Comparison of ENCODE assay signal across 24 mouse cellular contexts in genomic region chr7:45462325-45462724, GRCm38 (mm10). TPM values are rescaled to one million over a fixed set of nuclear protein-coding genes. Genes with fewer than 3 reads are reported as not detected.
DNase-seq lines count a peak whose midpoint lies in the region; ATAC-seq and TF ChIP-seq lines count a peak whose summit lies in the region.
"Had no signal": no experiment of that assay in that cellular context is flagged by ENCODE, and none has a peak within 500 bp of the region (broad histone marks: within the 10 kb centered on the region; RNA-seq: fewer than 3 reads in every experiment).

No protein-coding gene starts in this region.

- H3K4me1 ChIP-seq in liver, embryonic 13.5 days (replicated peaks): peaks cover 82% of the 10 kb centered on the region
- peaks cover 45% of the 10 kb centered on the region for H3K4me1 ChIP-seq in liver, embryonic 11.5 days (replicated peaks; ENCODE audit: control insufficient read depth, insufficient read depth, low read length)
- peaks cover 12% of the 10 kb centered on the region for H3K4me1 ChIP-seq in embryonic fibroblast, embryonic 13.5 days (ENCODE audit: control insufficient read depth, insufficient read depth, low read length)
- H3K4me1 ChIP-seq in midbrain, embryonic 10.5 days: peaks cover 58% of the 10 kb centered on the region

- DNase-seq in liver, embryonic 13.5 days: no peak
- no peak for DNase-seq in liver, embryonic 11.5 days (ENCODE audit: low spot score)
- DNase-seq in ES-CJ7 (ENCODE audit: low read depth, low spot score): peak; percentile 63
- no peak for DNase-seq in kidney, postnatal 36 days
- DNase-seq in midbrain, embryonic 10.5 days (ENCODE audit: low spot score): no peak
- DNase-seq: adrenal gland, postnatal 25 days; cerebellum, adult 11-12 months; cerebellum, postnatal 25 days; embryo, embryonic 11 days; heart, postnatal 14 days; layer of hippocampus, postnatal 36 days; lung, adult 18-20 months; right cerebral cortex, adult 18-20 months had no signal

- ATAC-seq in liver, embryonic 13.5 days (ENCODE audit: low read depth): no peak
- no peak for ATAC-seq in liver, embryonic 11.5 days (replicated peaks; ENCODE audit: low FRiP score)
- ATAC-seq: CD4-positive, CD25-positive, alpha-beta regulatory T cell, adult 4 months; forebrain, embryonic 16.5 days; inflammation-experienced regulatory T-cells, adult 6 months had no signal

- H3K79me2 ChIP-seq in myocyte (ENCODE audit: control insufficient read depth, insufficient read depth): peaks cover 54% of the 10 kb centered on the region

- H3K27ac ChIP-seq in liver, embryonic 13.5 days: peak overlapping the region; percentile 98
- no peak overlapping the region for H3K27ac ChIP-seq in liver, embryonic 11.5 days (ENCODE audit: low read depth, low read length)
- H3K27ac ChIP-seq in embryonic fibroblast, embryonic 13.5 days (ENCODE audit: insufficient read depth, low read length): peak overlapping the region; percentile 73
- no peak overlapping the region for H3K27ac ChIP-seq in midbrain, embryonic 10.5 days (replicated peaks)

- no peaks in the 10 kb centered on the region for H3K9me3 ChIP-seq in liver, embryonic 13.5 days (replicated peaks)
- H3K9me3 ChIP-seq in liver, embryonic 11.5 days (ENCODE audit: control insufficient read depth, low read length): no peaks in the 10 kb centered on the region
- H3K9me3 ChIP-seq in midbrain, embryonic 10.5 days (replicated peaks): no peaks in the 10 kb centered on the region
- H3K9me3 ChIP-seq: heart, embryonic 10.5 days; hindbrain, embryonic 13.5 days; neural tube, embryonic 13.5 days had no signal

- H3ac ChIP-seq in myocyte (ENCODE audit: control insufficient read depth, insufficient read length): no peak overlapping the region

- no peak overlapping the region for H3K9ac ChIP-seq in liver, embryonic 13.5 days
- no peak overlapping the region for H3K9ac ChIP-seq in liver, embryonic 11.5 days (ENCODE audit: low read depth, low read length)

- no peak for TF ChIP-seq CTCF in embryonic fibroblast, embryonic 13.5 days (IDR thresholded peaks at IDR 0.05; ENCODE audit: borderline replicate concordance, insufficient read depth, low read length)

- H3K27me3 ChIP-seq in liver, embryonic 13.5 days: no peaks in the 10 kb centered on the region
- no peaks in the 10 kb centered on the region for H3K27me3 ChIP-seq in liver, embryonic 11.5 days (replicated peaks; ENCODE audit: control insufficient read depth, insufficient read depth, low read length)
- no peaks in the 10 kb centered on the region for H3K27me3 ChIP-seq in myocyte (ENCODE audit: control insufficient read depth, insufficient read depth, insufficient read length)
- no peaks in the 10 kb centered on the region for H3K27me3 ChIP-seq in midbrain, embryonic 10.5 days (ENCODE audit: low read depth, poor library complexity, severe bottlenecking)
- H3K27me3 ChIP-seq: hindbrain, embryonic 13.5 days; neural tube, embryonic 13.5 days had no signal

- H3K4me2 ChIP-seq in liver, embryonic 13.5 days: no peak overlapping the region
- H3K4me2 ChIP-seq in liver, embryonic 11.5 days: no peak overlapping the region
- H3K4me2 ChIP-seq in myocyte (ENCODE audit: low read depth): peak overlapping the region; percentile 31
- H3K4me2 ChIP-seq: hindbrain, embryonic 13.5 days; midbrain, embryonic 11.5 days; neural tube, embryonic 13.5 days had no signal

- peaks cover 56% of the 10 kb centered on the region for H3K36me3 ChIP-seq in liver, embryonic 13.5 days
- peaks cover 31% of the 10 kb centered on the region for H3K36me3 ChIP-seq in liver, embryonic 11.5 days (ENCODE audit: control insufficient read depth, insufficient read depth, low read length)
- H3K36me3 ChIP-seq in myocyte (ENCODE audit: control insufficient read depth, insufficient read depth): peaks cover 37% of the 10 kb centered on the region
- H3K36me3 ChIP-seq in midbrain, embryonic 10.5 days: peaks cover 66% of the 10 kb centered on the region

- no peak for TF ChIP-seq POLR2A in embryonic fibroblast, embryonic 13.5 days (IDR thresholded peaks at IDR 0.05; ENCODE audit: low read depth, low read length)
- no peak for TF ChIP-seq POLR2A in myocyte (IDR thresholded peaks at IDR 0.05; ENCODE audit: insufficient read length, low read depth)

- H3K4me3 ChIP-seq in liver, embryonic 13.5 days (replicated peaks): no peak overlapping the region
- no peak overlapping the region for H3K4me3 ChIP-seq in liver, embryonic 11.5 days (ENCODE audit: low read depth, low read length)
- no peak overlapping the region for H3K4me3 ChIP-seq in embryonic fibroblast, embryonic 13.5 days (ENCODE audit: insufficient read depth, low read length)
- no peak overlapping the region for H3K4me3 ChIP-seq in myocyte
- no peak overlapping the region for H3K4me3 ChIP-seq in midbrain, embryonic 10.5 days
- H3K4me3 ChIP-seq: heart, embryonic 10.5 days; hindbrain, embryonic 13.5 days; neural tube, embryonic 13.5 days had no signal

- 88% methylated on average over 4 of the region's 4 CpGs for WGBS in liver, embryonic 13.5 days (ENCODE audit: insufficient replicate concordance)
- WGBS in liver, embryonic 11.5 days: 93% methylated on average over 4 of the region's 4 CpGs
- 90% methylated on average over 4 of the region's 4 CpGs for WGBS in midbrain, embryonic 10.5 days

TF ChIP-seq in myocyte, 11 proteins besides CTCF, POLR2A, EP300 and RAD21:
- TF ChIP-seq MYOD1 (IDR thresholded peaks at IDR 0.05; ENCODE audit: control insufficient read depth in 1 of 3, insufficient read length in 2 of 3, low read depth in 2 of 3) (no peak), TCF12 (IDR thresholded peaks at IDR 0.05; ENCODE audit: insufficient read depth, poor library complexity, severe bottlenecking) (no peak), TCF3 (IDR thresholded peaks at IDR 0.05; ENCODE audit: insufficient read length, low read depth) (no peak), MYOG (IDR thresholded peaks at IDR 0.05; ENCODE audit: control insufficient read depth in 1 of 3, insufficient read depth in 1 of 3, insufficient read length in 2 of 3, low read depth in 2 of 3) (no peak), SRF (IDR thresholded peaks at IDR 0.05; ENCODE audit: control insufficient read depth, insufficient read length, low read depth) (no peak), CEBPB (IDR thresholded peaks at IDR 0.05; ENCODE audit: insufficient read depth, poor library complexity, severe bottlenecking) (no peak), REST (IDR thresholded peaks at IDR 0.05; ENCODE audit: insufficient read depth, insufficient read length) (no peak), MAX (IDR thresholded peaks at IDR 0.05; ENCODE audit: low read depth) (no peak), POLR2AphosphoS2 (IDR thresholded peaks at IDR 0.05; ENCODE audit: insufficient read length, low read depth) (no peak), USF1 (IDR thresholded peaks at IDR 0.05; ENCODE audit: low read depth) (no peak), E2F4 (IDR thresholded peaks at IDR 0.05; ENCODE audit: insufficient read depth) (no peak)

RNA-seq across cellular contexts. Expression of gene Ftl1, which starts 2.6 kb away (rescaled TPM):
- polyA plus RNA-seq in liver, embryonic 13.5 days (2015; fragmentation: Nextera tagmentation; extraction: Ambion mirVana): 7,621 and 8,262 TPM in 2 replicates
- 6,297 and 6,318 TPM in 2 replicates for polyA plus RNA-seq in liver, embryonic 11.5 days (2014; fragmentation: Nextera tagmentation; extraction: Ambion mirVana)
- polyA plus RNA-seq in embryonic fibroblast, embryonic 13.5 days (2011; ENCODE audit: insufficient read length, low read depth, missing spikeins): 3,506 and 4,699 TPM in 2 replicates
- 2,413 TPM for polyA plus RNA-seq in myocyte (2012; fragmentation: generic; extraction: Trizol)
- polyA plus RNA-seq in midbrain, embryonic 10.5 days (2016; fragmentation: Nextera tagmentation; extraction: Ambion mirVana): 5,695 and 6,139 TPM in 2 replicates

RNA-seq across cellular contexts. Expression of gene Bax, which starts 4.4 kb away (rescaled TPM):
- 104 and 106 TPM in 2 replicates for polyA plus RNA-seq in liver, embryonic 13.5 days (2015; fragmentation: Nextera tagmentation; extraction: Ambion mirVana)
- polyA plus RNA-seq in liver, embryonic 11.5 days (2014; fragmentation: Nextera tagmentation; extraction: Ambion mirVana): 190 and 212 TPM in 2 replicates
- polyA plus RNA-seq in embryonic fibroblast, embryonic 13.5 days (2011; ENCODE audit: insufficient read length, low read depth, missing spikeins): 218 and 278 TPM in 2 replicates
- polyA plus RNA-seq in myocyte (2012; fragmentation: generic; extraction: Trizol): 249 TPM
- polyA plus RNA-seq in midbrain, embryonic 10.5 days (2016; fragmentation: Nextera tagmentation; extraction: Ambion mirVana): 240 and 265 TPM in 2 replicates

RNA-seq across cellular contexts. Expression of gene Tulp2, which starts 19.4 kb away (rescaled TPM):
- 0.80 and 0.87 TPM in 2 replicates for polyA plus RNA-seq in liver, embryonic 13.5 days (2015; fragmentation: Nextera tagmentation; extraction: Ambion mirVana)
- 2.3 and 3.2 TPM in 2 replicates for polyA plus RNA-seq in liver, embryonic 11.5 days (2014; fragmentation: Nextera tagmentation; extraction: Ambion mirVana)
- polyA plus RNA-seq in embryonic fibroblast, embryonic 13.5 days (2011; ENCODE audit: insufficient read length, low read depth, missing spikeins): not detected in 2 replicates
- 0.06 TPM for polyA plus RNA-seq in myocyte (2012; fragmentation: generic; extraction: Trizol)
- 0.15 and 0.21 TPM in 2 replicates for polyA plus RNA-seq in midbrain, embryonic 10.5 days (2016; fragmentation: Nextera tagmentation; extraction: Ambion mirVana)
- polyA plus RNA-seq: forebrain, embryonic 16.5 days had no signal

RNA-seq across cellular contexts. Expression of gene Gm45808, which starts 24.3 kb away (rescaled TPM):
- not detected in 2 replicates for polyA plus RNA-seq in liver, embryonic 13.5 days (2015; fragmentation: Nextera tagmentation; extraction: Ambion mirVana)
- not detected in 2 replicates for polyA plus RNA-seq in liver, embryonic 11.5 days (2014; fragmentation: Nextera tagmentation; extraction: Ambion mirVana)
- polyA plus RNA-seq in embryonic fibroblast, embryonic 13.5 days (2011; ENCODE audit: insufficient read length, low read depth, missing spikeins): not detected in 2 replicates
- polyA plus RNA-seq in myocyte (2012; fragmentation: generic; extraction: Trizol): not detected
- 0.34 TPM in 1 of 2 replicates, not detected in the other for polyA plus RNA-seq in midbrain, embryonic 10.5 days (2016; fragmentation: Nextera tagmentation; extraction: Ambion mirVana)
- polyA plus RNA-seq: embryonic facial prominence, embryonic 14.5 days; forebrain, embryonic 16.5 days; heart, embryonic 10.5 days; hindbrain, embryonic 13.5 days; inflammation-experienced regulatory T-cells, adult 6 months; kidney, embryonic 16.5 days; midbrain, embryonic 11.5 days; neural tube, embryonic 13.5 days had no signal

RNA-seq across cellular contexts. Expression of gene Ruvbl2, which starts 24.4 kb away (rescaled TPM):
- polyA plus RNA-seq in liver, embryonic 13.5 days (2015; fragmentation: Nextera tagmentation; extraction: Ambion mirVana): 111 and 119 TPM in 2 replicates
- polyA plus RNA-seq in liver, embryonic 11.5 days (2014; fragmentation: Nextera tagmentation; extraction: Ambion mirVana): 240 and 250 TPM in 2 replicates
- 67.9 and 74.6 TPM in 2 replicates for polyA plus RNA-seq in embryonic fibroblast, embryonic 13.5 days (2011; ENCODE audit: insufficient read length, low read depth, missing spikeins)
- 118 TPM for polyA plus RNA-seq in myocyte (2012; fragmentation: generic; extraction: Trizol)
- 202 and 222 TPM in 2 replicates for polyA plus RNA-seq in midbrain, embryonic 10.5 days (2016; fragmentation: Nextera tagmentation; extraction: Ambion mirVana)

Comparison
In these comparisons a context has a peak if more than half of its experiments do, and no peak if none do; other contexts are left out.
1. H3K27ac ChIP-seq: peak in liver, embryonic 13.5 days (single experiment) and embryonic fibroblast, embryonic 13.5 days (single experiment); none in liver, embryonic 11.5 days (single experiment) and midbrain, embryonic 10.5 days (single experiment).